Mouse (Mus musculus) myocyte (in vitro differentiated cells): ENCODE measurements at regions not wholly inside any gene's neighbourhood (a gene's known extent, or its start where the extent isn't known, plus 50 kb on each side); places are given as distances from the start of the nearest gene placed in this dataset.

Experiments
- H3K27me3 ChIP-seq: one replicate; pipeline ENCODE4 v1.6.1; 2011; ENCODE audit not compliant: control insufficient read depth, insufficient read depth, insufficient read length
- H3K36me3 ChIP-seq: one replicate; pipeline ENCODE4 v1.6.1; 2011; ENCODE audit not compliant: control insufficient read depth, insufficient read depth
- H3K4me2 ChIP-seq: one replicate; pipeline ENCODE4 v1.6.1; 2011; ENCODE audit warnings: low read depth, control low read depth
- H3K4me3 ChIP-seq: one replicate; pipeline ENCODE4 v1.5.1; 2011; ENCODE audit warnings: mild to moderate bottlenecking, control low read depth, moderate library complexity
- H3K79me2 ChIP-seq: one replicate; pipeline ENCODE4 v1.6.1; 2011; ENCODE audit not compliant: control insufficient read depth, insufficient read depth
- H3ac ChIP-seq: one replicate; pipeline ENCODE4 v1.6.1; 2011; ENCODE audit not compliant: control insufficient read depth, insufficient read length
- CEBPB ChIP-seq: IDR thresholded peaks from 2 replicates; pipeline ENCODE4 v1.6.1; 2011; ENCODE audit warnings: mild to moderate bottlenecking, moderate library complexity; ENCODE audit not compliant: poor library complexity, insufficient read depth, severe bottlenecking
- E2F4 ChIP-seq: IDR thresholded peaks from one replicate; pipeline ENCODE4 v1.6.1; 2011; ENCODE audit warnings: mild to moderate bottlenecking, control low read depth, moderate library complexity; ENCODE audit not compliant: insufficient read depth
- MAX ChIP-seq: IDR thresholded peaks from one replicate; pipeline ENCODE4 v1.6.1; 2011; ENCODE audit warnings: low read depth, mild to moderate bottlenecking, control low read depth
- MYOD1 ChIP-seq, 3 experiments: IDR thresholded peaks; one replicate each; pipeline ENCODE4 v1.6.1; 2011; ENCODE audit warnings: control low read depth in 2 of 3, low read depth in 2 of 3, mild to moderate bottlenecking in 2 of 3, moderate library complexity in 1 of 3; ENCODE audit not compliant: insufficient read length in 2 of 3, control insufficient read depth in 1 of 3
- MYOG ChIP-seq, 3 experiments: IDR thresholded peaks; one replicate each; pipeline ENCODE4 v1.6.1; 2011; ENCODE audit warnings: control low read depth in 2 of 3, low read depth in 2 of 3, mild to moderate bottlenecking in 2 of 3; ENCODE audit not compliant: insufficient read length in 2 of 3, control insufficient read depth in 1 of 3, insufficient read depth in 1 of 3
- POLR2A ChIP-seq: IDR thresholded peaks from one replicate; pipeline ENCODE4 v1.6.1; 2011; ENCODE audit warnings: low read depth, mild to moderate bottlenecking, control low read depth, moderate library complexity; ENCODE audit not compliant: insufficient read length
- POLR2AphosphoS2 ChIP-seq: IDR thresholded peaks from one replicate; pipeline ENCODE4 v1.6.1; 2011; ENCODE audit warnings: low read depth, control low read depth; ENCODE audit not compliant: insufficient read length
- REST ChIP-seq: IDR thresholded peaks from one replicate; pipeline ENCODE4 v1.6.1; 2011; ENCODE audit warnings: mild to moderate bottlenecking, control low read depth, moderate library complexity; ENCODE audit not compliant: insufficient read depth, insufficient read length
- SRF ChIP-seq: IDR thresholded peaks from one replicate; pipeline ENCODE4 v1.6.1; 2011; ENCODE audit warnings: low read depth; ENCODE audit not compliant: control insufficient read depth, insufficient read length
- TCF12 ChIP-seq: IDR thresholded peaks from one replicate; pipeline ENCODE4 v1.6.1; 2011; ENCODE audit warnings: mild to moderate bottlenecking, control low read depth; ENCODE audit not compliant: poor library complexity, insufficient read depth, severe bottlenecking
- TCF3 ChIP-seq: IDR thresholded peaks from one replicate; pipeline ENCODE4 v1.6.1; 2011; ENCODE audit warnings: low read depth, control low read depth; ENCODE audit not compliant: insufficient read length
- USF1 ChIP-seq: IDR thresholded peaks from one replicate; pipeline ENCODE4 v1.6.1; 2011; ENCODE audit warnings: low read depth, mild to moderate bottlenecking, control low read depth, moderate library complexity

DNA sequence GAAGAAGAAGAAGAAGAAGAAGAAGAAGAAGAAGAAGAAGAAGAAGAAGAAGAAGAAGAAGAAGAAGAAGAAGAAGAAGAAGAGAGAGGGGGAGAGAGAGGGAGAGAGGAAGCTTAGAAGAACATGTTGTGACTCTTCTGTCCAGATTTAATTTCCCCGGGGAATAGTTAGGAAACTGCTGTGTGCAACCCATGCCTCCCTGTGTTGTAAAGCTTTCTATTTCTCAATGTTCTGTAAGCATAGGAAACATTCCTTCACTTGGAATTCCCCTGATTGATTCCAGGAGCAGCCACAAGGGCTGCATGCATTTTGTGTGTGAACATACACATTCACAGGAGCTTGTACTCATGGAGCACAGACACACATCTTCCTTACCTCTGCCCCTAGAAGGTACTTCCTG lies 81.7 kb downstream of the Mrpl39 start:
- Histone ChIP-seq H3K36me3 (no peaks in the 10 kb centered on the region), H3K4me3 (no peak overlapping the region), H3K4me2 (no peak overlapping the region), H3K27me3 (no peaks in the 10 kb centered on the region), H3ac (no peak overlapping the region), H3K79me2 (no peaks in the 10 kb centered on the region)
- TF ChIP-seq E2F4 (no peak), SRF (no peak), USF1 (no peak), MAX (no peak), REST (no peak)

GRCm38 (mm10) chr16:84661879-84662278 lies 73.7 kb downstream of the Mrpl39 start:
- peak in 1 of 3 experiments; percentile 58 for TF ChIP-seq MYOG (IDR thresholded peaks at IDR 0.05; ENCODE audit: control insufficient read depth in 1 of 3, insufficient read depth in 1 of 3, insufficient read length in 2 of 3, low read depth in 2 of 3)
- TF ChIP-seq MAX, result no peak
- TF ChIP-seq SRF, result no peak
- TF ChIP-seq CEBPB, result no peak
- TF ChIP-seq MYOD1 (IDR thresholded peaks at IDR 0.05; ENCODE audit: control insufficient read depth in 1 of 3, insufficient read length in 2 of 3, low read depth in 2 of 3), result peak in 2 of 3 experiments; percentile 56 to 65
- TF ChIP-seq POLR2A, result no peak
- Histone ChIP-seq H3K4me2 (no peak overlapping the region), H3ac (no peak overlapping the region), H3K4me3 (no peak overlapping the region), H3K36me3 (no peaks in the 10 kb centered on the region), H3K79me2 (no peaks in the 10 kb centered on the region), H3K27me3 (no peaks in the 10 kb centered on the region)

DNA sequence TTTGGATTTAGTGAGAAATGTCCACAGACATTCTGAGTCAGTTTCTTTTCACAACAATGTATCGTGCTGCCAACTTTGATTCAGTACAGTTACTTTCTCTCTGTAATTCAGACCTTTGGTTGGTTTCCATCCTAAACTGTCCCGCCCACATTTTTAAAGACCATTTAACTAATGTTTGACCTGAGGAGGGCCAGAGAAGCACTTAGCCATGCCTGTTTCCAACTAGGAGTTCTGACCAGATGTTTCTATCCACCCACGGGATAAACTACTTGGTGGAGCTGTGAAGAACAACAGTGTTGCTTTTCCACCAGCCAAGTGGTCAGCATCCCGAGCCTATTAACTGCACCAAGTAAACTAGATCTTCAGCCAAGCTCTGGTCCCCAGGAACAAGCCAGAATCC lies 72.0 kb downstream of the Mrpl39 start:
- Histone ChIP-seq H3K36me3 (no peaks in the 10 kb centered on the region), H3K27me3 (no peaks in the 10 kb centered on the region), H3K4me2 (no peak overlapping the region), H3K79me2 (no peaks in the 10 kb centered on the region), H3K4me3 (no peak overlapping the region), H3ac (no peak overlapping the region)
- TF ChIP-seq POLR2AphosphoS2 (no peak), TCF12 (no peak), MYOD1 (IDR thresholded peaks at IDR 0.05; ENCODE audit: control insufficient read depth in 1 of 3, insufficient read length in 2 of 3, low read depth in 2 of 3) (no peak), TCF3 (no peak), E2F4 (no peak), USF1 (no peak), SRF (no peak), REST (no peak), MYOG (IDR thresholded peaks at IDR 0.05; ENCODE audit: control insufficient read depth in 1 of 3, insufficient read depth in 1 of 3, insufficient read length in 2 of 3, low read depth in 2 of 3) (no peak), MAX (no peak), POLR2A (no peak)
